Mouse (Mus musculus): ENCODE results near the gene Dip2c. TPM values are rescaled to one million over a fixed set of nuclear protein-coding genes. Genes with fewer than 3 reads are reported as not detected.

The Dip2c gene
- polyA plus RNA-seq, 1 experiment from 2014 or later = 11.8 TPM

DNA sequence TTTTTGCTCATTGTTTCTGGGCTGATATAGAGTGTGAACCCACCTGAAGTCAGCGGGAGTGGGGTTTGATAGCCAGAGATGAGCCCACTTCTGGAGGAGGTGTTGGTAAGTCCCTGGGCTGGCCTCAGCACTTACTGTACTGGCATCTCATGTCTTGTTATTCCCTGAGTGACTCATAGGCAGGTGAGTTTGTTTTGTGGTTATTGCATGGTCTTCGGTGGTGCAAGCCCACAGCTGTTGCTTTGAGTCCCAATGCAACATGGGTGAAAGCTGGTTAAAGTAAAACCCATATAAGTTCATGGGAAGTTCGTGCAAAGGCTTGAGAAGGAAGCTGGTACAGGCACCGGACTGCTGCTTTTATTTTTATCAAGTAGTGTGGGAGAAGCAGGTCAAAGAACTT is 64.0 kb downstream of the Dip2c start:
- no peak overlapping the region for H3K27ac ChIP-seq (replicated peaks)
- no peaks in the 10 kb centered on the region for H3K9me3 ChIP-seq
- H3K9ac ChIP-seq = no peak overlapping the region
- ATAC-seq (ENCODE audit: low read depth) = no peak
- H3K4me3 ChIP-seq = no peak overlapping the region
- no peak overlapping the region for H3K4me2 ChIP-seq
- H3K4me1 ChIP-seq (replicated peaks) = 0 out of 2 replicates have a peak, but pooled peaks cover 4% of the 10 kb centered on the region
- H3K27me3 ChIP-seq = no peaks in the 10 kb centered on the region
- no peaks in the 10 kb centered on the region for H3K36me3 ChIP-seq
- 94% methylated on average over 4 of the region's 4 CpGs for WGBS

DNA sequence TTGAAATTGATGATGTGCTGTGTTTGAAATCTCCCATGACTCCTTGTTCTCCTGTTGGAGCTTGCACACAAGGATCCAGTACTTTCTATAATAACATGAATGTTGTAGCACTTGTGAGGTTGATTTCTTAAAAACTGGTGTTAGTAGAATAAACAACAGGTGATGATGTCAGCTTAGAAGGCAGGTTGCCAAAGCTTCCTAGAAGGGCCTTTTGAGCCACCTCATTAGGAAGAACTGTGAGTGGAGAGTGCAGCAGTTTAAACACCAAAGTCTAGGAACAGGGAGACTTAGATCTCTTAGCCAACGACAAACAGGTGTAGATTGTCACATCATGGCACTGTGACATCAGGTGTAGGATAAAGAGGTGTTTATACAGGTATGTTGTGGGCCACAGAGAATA is 66.4 kb downstream of the Dip2c start:
- 100% methylated on average over 1 of the region's 1 CpGs for WGBS
- Histone ChIP-seq H3K27me3 (no peaks in the 10 kb centered on the region), H3K4me1 (replicated peaks) (no peaks in the 10 kb centered on the region; the same call in 1 of the 2 replicates), H3K27ac (replicated peaks) (no peak overlapping the region), H3K4me3 (no peak overlapping the region), H3K9me3 (no peaks in the 10 kb centered on the region), H3K36me3 (no peaks in the 10 kb centered on the region), H3K9ac (no peak overlapping the region), H3K4me2 (no peak overlapping the region)
- no peak for ATAC-seq (ENCODE audit: low read depth)

DNA sequence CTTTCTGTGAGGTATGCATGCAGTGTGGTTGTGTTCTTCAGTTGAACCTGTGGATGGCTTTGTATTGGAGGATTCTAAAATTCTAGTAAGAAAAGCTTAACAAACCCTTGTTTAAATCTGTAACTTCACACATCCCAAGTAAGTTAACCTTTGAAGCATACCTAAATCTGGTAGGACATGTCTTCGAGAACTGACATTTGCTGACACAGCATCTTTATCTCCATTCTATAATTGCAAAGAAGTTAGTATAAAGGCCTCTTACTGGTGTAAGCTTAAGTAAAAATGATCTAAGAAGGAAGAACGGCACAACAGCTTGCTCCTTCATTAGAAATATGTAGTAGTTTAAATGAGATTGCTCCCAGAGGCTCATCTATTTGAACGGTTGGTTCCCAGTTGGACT is 71.1 kb downstream of the Dip2c start:
- Histone ChIP-seq H3K4me2 (no peak overlapping the region), H3K27me3 (no peaks in the 10 kb centered on the region), H3K27ac (replicated peaks) (no peak overlapping the region), H3K9ac (no peak overlapping the region), H3K4me3 (no peak overlapping the region), H3K4me1 (replicated peaks) (peaks cover 5% of the 10 kb centered on the region; the same call in 1 of the 2 replicates), H3K9me3 (no peaks in the 10 kb centered on the region), H3K36me3 (no peaks in the 10 kb centered on the region)
- 75% methylated on average over 3 of the region's 3 CpGs for WGBS
- ATAC-seq (ENCODE audit: low read depth) = no peak

DNA sequence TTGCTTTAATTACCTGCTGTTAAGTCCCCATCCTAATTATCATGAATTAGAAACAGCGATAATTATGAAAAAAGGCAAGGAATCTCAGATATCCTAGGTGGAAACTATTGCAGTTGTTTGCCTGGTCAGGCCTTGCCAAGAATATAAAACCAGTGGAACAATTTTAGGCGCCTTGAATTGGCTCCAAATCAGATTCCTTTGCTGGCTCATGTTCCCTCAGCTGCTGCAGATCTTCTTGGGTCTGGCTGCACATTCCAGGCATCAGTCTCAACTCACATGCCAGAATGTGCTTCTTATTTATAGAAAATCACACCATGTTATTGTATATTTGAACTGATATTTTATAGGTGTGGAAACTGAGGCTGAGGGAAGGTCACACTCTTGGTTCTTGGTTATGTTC is 74.3 kb downstream of the Dip2c start:
- no peak overlapping the region for H3K4me2 ChIP-seq
- peaks cover 16% of the 10 kb centered on the region for H3K4me1 ChIP-seq (replicated peaks)
- no peak overlapping the region for H3K27ac ChIP-seq (replicated peaks)
- no peak overlapping the region for H3K9ac ChIP-seq
- H3K9me3 ChIP-seq = no peaks in the 10 kb centered on the region
- no peak overlapping the region for H3K4me3 ChIP-seq
- 82% methylated on average over 2 of the region's 2 CpGs for WGBS
- H3K36me3 ChIP-seq = no peaks in the 10 kb centered on the region
- H3K27me3 ChIP-seq = no peaks in the 10 kb centered on the region
- ATAC-seq (ENCODE audit: low read depth) = no peak

DNA sequence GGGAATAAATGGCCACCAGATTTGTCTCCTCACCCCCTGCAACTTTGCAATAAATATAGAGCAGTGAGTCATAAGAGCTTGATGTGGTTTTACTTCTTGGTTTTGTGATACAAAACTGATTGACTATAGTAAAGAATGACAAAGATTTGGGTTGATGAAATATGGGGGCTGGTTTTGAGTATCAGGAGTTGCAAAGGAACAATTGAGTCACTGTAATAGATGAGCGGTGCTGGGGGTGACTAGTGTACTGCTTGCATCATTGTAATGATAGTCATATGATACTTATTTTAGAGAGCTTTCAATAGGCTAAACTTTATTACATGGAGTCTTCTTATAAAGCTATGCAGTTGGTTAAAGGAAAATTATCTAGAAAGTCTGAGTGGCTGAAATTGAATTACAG is 77.6 kb downstream of the Dip2c start:
- Histone ChIP-seq H3K4me1 (replicated peaks) (peaks cover 17% of the 10 kb centered on the region), H3K4me2 (no peak overlapping the region), H3K27ac (replicated peaks) (no peak overlapping the region), H3K9me3 (no peaks in the 10 kb centered on the region), H3K4me3 (no peak overlapping the region), H3K36me3 (no peaks in the 10 kb centered on the region), H3K9ac (no peak overlapping the region), H3K27me3 (no peaks in the 10 kb centered on the region)
- no peak for ATAC-seq (ENCODE audit: low read depth)
- 84% methylated on average over 1 of the region's 1 CpGs for WGBS

DNA sequence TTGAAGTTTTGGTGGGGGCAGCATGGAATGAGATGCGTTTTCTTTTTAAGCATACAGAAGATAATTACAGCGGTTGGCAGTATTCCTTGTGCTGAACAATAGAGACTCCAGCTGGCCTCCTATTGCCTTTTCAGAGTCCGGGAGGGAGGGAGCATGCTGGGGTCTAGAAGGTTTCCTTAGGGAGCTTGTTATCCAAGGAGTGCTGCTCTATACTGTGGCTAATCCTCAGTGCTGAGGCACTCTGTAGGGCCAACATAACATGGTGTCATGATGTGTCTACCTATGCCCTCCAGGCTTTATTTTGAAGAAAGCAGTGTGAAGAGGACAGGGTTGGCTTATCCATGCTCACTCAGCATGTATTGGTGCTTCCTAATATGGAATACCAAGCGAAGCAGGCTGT is 79.0 kb downstream of the Dip2c start:
- H3K4me2 ChIP-seq = no peak overlapping the region
- H3K27me3 ChIP-seq = no peaks in the 10 kb centered on the region
- 32% methylated on average over 4 of the region's 4 CpGs for WGBS
- no peaks in the 10 kb centered on the region for H3K9me3 ChIP-seq
- H3K9ac ChIP-seq = no peak overlapping the region
- H3K36me3 ChIP-seq = no peaks in the 10 kb centered on the region
- peaks cover 12% of the 10 kb centered on the region for H3K4me1 ChIP-seq (replicated peaks)
- H3K4me3 ChIP-seq = no peak overlapping the region
- peak; percentile 69 for ATAC-seq (ENCODE audit: low read depth)
- no peak overlapping the region for H3K27ac ChIP-seq (replicated peaks)

DNA sequence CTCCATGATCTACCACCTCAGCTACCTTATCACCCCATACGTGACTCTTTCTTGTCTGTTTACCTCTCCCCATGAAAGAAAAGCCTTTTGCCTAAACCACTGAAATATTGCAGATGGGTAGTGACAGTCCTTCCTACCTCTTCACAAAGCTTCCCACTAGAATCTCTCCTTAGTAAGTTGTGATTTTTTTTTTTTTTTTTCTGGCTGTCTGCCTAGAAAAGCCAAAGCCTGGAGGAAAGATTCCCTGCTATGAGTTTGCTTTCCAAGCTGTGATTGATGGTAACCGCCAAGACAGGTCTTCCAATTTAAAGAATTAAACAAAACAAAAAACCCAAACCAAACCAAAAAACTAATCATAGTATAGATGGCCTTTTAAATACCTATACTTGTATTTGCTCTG is 85.1 kb downstream of the Dip2c start:
- Histone ChIP-seq H3K4me3 (no peak overlapping the region), H3K4me2 (no peak overlapping the region), H3K27ac (replicated peaks) (no peak overlapping the region), H3K27me3 (no peaks in the 10 kb centered on the region), H3K9me3 (no peaks in the 10 kb centered on the region), H3K4me1 (replicated peaks) (no peaks in the 10 kb centered on the region; the same call in 1 of the 2 replicates), H3K9ac (no peak overlapping the region), H3K36me3 (no peaks in the 10 kb centered on the region)
- ATAC-seq (ENCODE audit: low read depth) = no peak
- 83% methylated on average over 2 of the region's 2 CpGs for WGBS

DNA sequence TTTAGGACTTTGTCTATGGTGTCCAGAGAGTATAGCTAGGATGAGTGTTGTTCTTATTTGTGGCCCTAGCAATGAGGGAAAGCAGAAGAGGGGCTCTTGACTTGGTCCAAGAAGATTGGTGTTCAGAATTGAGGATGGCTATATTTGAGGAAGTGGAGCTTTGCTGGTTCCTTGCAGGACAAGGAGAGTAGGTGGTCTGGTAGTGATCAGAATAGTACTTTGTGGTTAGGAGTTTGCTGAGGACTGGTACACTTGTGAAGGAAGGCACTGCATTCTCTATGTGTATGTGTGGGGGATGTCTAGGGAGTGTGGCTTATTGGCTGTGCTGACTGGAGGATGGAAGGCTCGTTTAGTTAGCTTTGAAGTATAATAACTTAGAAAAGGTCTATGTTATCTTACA is 95.1 kb downstream of the Dip2c start:
- H3K36me3 ChIP-seq = no peaks in the 10 kb centered on the region
- no peak overlapping the region for H3K27ac ChIP-seq (replicated peaks)
- 61% methylated on average over 1 of the region's 1 CpGs for WGBS
- no peak overlapping the region for H3K9ac ChIP-seq
- H3K9me3 ChIP-seq = no peaks in the 10 kb centered on the region
- no peak for ATAC-seq (ENCODE audit: low read depth)
- H3K27me3 ChIP-seq = no peaks in the 10 kb centered on the region
- no peak overlapping the region for H3K4me2 ChIP-seq
- no peak overlapping the region for H3K4me3 ChIP-seq
- no peaks in the 10 kb centered on the region; the same call in 1 of the 2 replicates for H3K4me1 ChIP-seq (replicated peaks)

DNA sequence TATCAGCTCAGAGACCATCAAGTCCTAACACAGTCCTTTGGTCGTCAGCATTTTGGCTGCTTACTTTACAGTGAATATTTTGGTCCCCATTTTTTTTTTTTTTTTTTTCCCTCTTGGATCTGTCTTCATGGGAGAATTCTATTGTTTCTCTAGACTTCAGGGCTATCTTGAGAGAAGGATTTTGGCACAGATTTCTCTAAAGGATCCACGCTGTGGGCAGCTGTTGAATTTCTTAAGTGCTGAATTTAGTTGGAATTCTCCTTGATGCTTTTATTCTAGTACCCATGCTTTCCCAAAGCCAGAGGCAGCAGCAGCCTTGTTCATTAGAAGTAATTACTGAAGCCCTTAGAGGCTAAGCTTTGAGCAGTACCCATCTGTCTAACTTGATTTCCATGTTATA is 100.8 kb downstream of the Dip2c start:
- H3K27ac ChIP-seq (replicated peaks) = no peak overlapping the region
- no peak for ATAC-seq (ENCODE audit: low read depth)
- no peak overlapping the region for H3K9ac ChIP-seq
- no peak overlapping the region for H3K4me3 ChIP-seq
- no peaks in the 10 kb centered on the region for H3K27me3 ChIP-seq
- no peaks in the 10 kb centered on the region for H3K9me3 ChIP-seq
- WGBS = 81% methylated on average over 2 of the region's 2 CpGs
- no peaks in the 10 kb centered on the region for H3K4me1 ChIP-seq (replicated peaks)
- no peak overlapping the region for H3K4me2 ChIP-seq
- H3K36me3 ChIP-seq = no peaks in the 10 kb centered on the region

DNA sequence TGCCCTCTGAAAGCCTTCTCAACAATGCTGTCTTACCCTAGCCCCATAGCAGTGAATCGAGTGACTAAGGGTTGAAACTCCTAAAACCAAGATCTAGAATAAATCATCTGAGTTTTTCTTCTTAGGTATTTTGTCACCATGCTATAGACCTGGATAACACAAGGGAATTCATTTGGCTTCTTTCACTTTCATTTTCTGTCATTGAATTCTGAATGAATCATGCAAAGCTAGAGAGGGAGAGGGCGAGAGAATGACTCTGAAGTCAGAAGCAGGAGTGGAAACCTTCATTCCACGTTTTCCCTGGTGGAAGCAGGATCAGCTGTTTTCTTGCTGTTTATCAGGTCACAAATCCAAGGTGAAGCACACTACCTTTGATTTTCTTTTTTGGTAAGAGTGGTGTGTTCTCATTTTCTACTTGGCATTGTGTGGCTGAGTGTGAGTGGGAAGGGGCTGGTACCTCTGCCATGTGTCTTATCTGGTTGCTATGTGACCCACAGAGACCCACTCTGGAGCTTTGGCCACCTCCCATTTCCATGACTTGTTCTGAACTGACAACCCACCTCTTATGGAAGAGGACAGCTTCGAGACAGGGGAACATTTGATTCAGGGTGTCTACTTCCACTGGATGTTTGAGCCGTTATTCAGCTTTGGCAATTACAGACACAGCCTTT is 104.5 kb downstream of the Dip2c start:
- 82% methylated on average over 5 of the region's 5 CpGs for WGBS
- no peak for ATAC-seq (ENCODE audit: low read depth)
- Histone ChIP-seq H3K4me2 (no peak overlapping the region), H3K9ac (no peak overlapping the region), H3K4me3 (no peak overlapping the region), H3K9me3 (no peaks in the 10 kb centered on the region), H3K36me3 (no peaks in the 10 kb centered on the region), H3K27me3 (no peaks in the 10 kb centered on the region), H3K27ac (replicated peaks) (no peak overlapping the region), H3K4me1 (replicated peaks) (0 out of 2 replicates have a peak, but pooled peaks cover 4% of the 10 kb centered on the region)

DNA sequence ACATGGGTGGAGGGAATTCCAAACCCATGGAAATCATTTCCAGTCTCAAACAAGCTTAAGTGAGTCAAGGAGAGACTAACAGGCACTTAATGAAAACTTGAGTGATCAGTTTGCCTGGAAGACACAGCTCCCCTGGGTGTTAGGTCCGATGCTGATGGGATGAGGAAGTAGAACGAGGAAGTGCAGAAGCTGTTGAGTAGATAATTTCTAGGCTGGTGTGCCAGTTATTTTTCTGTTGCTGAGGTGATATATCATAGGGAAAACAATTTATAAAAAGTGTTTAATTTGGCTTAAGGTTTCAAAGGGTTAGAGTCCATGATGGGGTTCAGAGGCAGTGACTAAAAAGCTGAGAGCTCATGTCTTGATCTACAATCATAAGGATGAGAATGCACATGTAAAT is 111.7 kb downstream of the Dip2c start:
- WGBS = 83% methylated on average over 2 of the region's 2 CpGs

DNA sequence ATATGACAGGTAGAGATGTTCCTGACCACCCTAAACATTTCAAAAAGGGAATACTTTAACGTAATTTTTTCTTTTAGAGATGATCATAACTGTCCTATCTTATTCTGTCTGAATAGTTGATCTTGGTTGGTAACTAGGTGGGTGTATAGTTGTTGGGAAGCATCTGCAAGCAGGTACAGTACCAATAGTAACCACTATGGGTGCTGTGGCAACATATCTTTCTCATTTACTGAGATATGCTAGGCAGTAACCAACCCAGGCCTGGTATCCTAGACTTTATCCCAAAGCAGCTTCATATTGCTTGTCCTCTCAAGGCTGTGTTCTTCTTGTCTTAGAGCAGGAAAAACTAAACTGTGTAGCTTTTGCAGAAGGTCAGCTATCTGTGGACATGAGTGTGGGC is 113.0 kb downstream of the Dip2c start:
- H3K36me3 ChIP-seq = no peaks in the 10 kb centered on the region
- H3K9ac ChIP-seq = no peak overlapping the region
- no peak for ATAC-seq (ENCODE audit: low read depth)
- H3K27me3 ChIP-seq = no peaks in the 10 kb centered on the region
- H3K27ac ChIP-seq (replicated peaks) = no peak overlapping the region
- no peaks in the 10 kb centered on the region for H3K9me3 ChIP-seq
- whole genome bisulfite sequencing = 94% methylated on average over 1 of the region's 1 CpGs
- H3K4me2 ChIP-seq = no peak overlapping the region
- H3K4me1 ChIP-seq (replicated peaks) = peaks cover 7% of the 10 kb centered on the region; the same call in 1 of the 2 replicates
- H3K4me3 ChIP-seq = no peak overlapping the region

More for the DNA sequence above, 111.7 kb downstream of the Dip2c start:
- Histone ChIP-seq H3K4me1 (replicated peaks) (peaks cover 9% of the 10 kb centered on the region; the same call in 1 of the 2 replicates), H3K36me3 (no peaks in the 10 kb centered on the region), H3K4me3 (no peak overlapping the region), H3K27ac (replicated peaks) (no peak overlapping the region), H3K9ac (no peak overlapping the region), H3K4me2 (no peak overlapping the region), H3K27me3 (no peaks in the 10 kb centered on the region), H3K9me3 (no peaks in the 10 kb centered on the region)
- ATAC-seq (ENCODE audit: low read depth) = no peak

DNA sequence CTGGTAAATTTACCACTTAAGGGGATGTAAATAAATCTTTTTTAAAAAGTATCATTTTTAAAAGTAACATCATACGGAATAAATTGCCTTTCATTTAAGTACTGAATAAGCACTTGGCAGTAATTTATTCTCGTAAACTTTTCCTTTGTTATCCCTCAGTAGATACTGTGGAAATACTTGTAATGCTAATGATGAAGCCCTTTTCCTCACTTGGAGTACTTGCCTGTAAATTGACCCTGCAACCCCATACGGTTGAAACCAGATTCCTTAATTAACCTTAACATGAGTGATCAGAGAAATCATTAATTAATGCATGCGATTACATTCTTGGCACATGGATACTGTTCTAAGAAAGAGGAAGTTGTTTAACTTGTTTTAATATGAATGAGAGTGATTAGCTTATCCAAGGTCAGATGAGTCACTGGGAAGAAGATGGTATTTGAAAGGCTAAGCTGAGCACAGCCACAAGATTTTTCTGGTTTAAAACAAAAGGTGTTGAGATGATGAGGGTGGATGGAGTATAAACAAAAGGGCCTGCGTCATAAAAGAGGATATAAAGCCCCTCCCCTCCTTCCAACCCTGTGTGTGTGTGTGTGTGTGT is 114.0 kb downstream of the Dip2c start:
- 60% methylated on average over 5 of the region's 5 CpGs for WGBS
- peaks cover 7% of the 10 kb centered on the region; the same call in 1 of the 2 replicates for H3K4me1 ChIP-seq (replicated peaks)
- H3K27ac ChIP-seq (replicated peaks) = no peak overlapping the region
- H3K9ac ChIP-seq = no peak overlapping the region
- H3K27me3 ChIP-seq = no peaks in the 10 kb centered on the region
- no peaks in the 10 kb centered on the region for H3K36me3 ChIP-seq
- no peak overlapping the region for H3K4me2 ChIP-seq
- no peak for ATAC-seq (ENCODE audit: low read depth)
- no peak overlapping the region for H3K4me3 ChIP-seq
- H3K9me3 ChIP-seq = no peaks in the 10 kb centered on the region

Data from neural tube, embryonic 13.5 days (tissue).